Mouse (Mus musculus) liver (tissue): ENCODE data around the gene Gk5.

ENCODE experiments used
- DNase-seq: peaks from one replicate; pipeline ENCODE4 v3.0.0-alpha.2; 2020; ENCODE audit warnings: mixed read lengths

The Gk5 gene

DNA sequence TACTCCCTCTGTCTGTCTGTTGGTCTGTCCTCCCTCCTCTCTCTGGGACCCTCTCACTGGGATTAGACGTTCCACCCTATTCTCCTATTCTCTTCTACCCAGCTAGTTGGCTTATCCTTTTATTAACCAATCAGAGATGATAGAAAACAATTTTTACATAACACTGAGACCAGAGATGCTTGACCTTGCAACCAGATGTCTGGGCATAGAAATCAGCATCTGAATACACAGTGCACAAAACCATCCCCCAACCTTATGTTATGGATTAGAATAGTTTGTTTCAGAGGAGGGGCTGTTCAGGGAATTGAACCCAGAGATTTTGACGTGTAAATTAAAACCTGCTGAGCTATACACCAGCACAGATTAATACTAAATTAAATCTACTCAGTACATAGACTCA is 111.1 kb downstream of the Gk5 start:
- no peak for DNase-seq
